Mouse (Mus musculus): Measurements from ENCODE around the gene Arhgef1.
A peak's percentile ranks its signal among the peaks of the same experiment; 100 is the strongest.

Gene Arhgef1

DNA sequence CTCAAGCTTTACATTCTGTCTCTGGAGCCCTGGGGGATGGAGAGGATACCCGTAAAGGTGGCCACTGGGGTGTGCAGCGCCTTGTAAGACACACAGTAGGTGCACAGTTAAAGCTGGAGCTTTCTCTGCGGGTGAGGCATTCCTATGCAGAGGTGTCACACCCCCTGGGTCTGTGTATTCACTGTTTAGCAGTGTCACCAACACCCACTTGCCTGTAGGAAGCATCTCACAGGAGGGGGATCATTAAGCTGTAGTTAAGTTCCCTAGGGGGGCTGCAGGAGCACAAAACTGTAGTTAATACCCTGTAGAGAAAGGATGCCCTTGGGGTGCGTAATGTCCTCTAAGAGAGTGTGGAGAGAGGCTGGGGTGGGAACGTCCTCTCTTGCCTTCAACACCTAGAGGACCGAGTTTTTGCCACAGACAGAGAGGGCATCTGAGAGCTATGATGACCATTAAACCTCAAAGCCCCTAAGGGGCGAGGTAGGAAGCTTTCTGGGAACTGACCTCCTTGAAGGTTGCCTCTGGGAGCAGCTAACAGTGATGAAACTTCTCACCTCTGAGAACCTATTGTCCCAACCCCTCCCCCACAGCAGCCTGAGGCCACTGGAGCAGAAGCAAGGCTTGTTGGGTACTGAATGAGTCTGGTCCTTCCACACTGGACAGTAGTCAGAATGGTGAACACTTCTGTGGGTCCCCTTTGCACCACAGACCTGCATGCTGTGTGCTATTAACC, 44.8 kb downstream of the Arhgef1 start:
- no peak for DNase-seq

DNA sequence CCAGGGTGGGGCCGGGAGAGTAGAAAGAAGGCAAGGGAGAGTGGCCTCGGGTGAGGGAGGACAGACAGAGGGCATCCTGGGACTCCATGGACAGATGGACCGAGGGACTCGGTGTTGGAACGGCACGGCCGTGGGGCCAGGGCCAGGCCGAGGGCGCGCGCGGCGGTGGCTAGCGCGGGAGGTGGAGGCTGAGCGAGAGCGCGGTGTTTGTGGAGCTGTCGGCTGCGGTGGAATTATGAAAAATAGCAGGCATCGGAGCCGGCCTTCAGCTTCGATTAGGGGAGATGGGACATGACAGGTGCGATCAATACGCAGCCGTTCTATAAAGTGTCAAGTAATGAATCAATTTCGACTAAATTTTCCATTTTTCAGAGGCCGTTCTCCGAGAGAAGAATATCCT, 46.1 kb downstream of the Arhgef1 start:
- DNase-seq: no peak

DNA sequence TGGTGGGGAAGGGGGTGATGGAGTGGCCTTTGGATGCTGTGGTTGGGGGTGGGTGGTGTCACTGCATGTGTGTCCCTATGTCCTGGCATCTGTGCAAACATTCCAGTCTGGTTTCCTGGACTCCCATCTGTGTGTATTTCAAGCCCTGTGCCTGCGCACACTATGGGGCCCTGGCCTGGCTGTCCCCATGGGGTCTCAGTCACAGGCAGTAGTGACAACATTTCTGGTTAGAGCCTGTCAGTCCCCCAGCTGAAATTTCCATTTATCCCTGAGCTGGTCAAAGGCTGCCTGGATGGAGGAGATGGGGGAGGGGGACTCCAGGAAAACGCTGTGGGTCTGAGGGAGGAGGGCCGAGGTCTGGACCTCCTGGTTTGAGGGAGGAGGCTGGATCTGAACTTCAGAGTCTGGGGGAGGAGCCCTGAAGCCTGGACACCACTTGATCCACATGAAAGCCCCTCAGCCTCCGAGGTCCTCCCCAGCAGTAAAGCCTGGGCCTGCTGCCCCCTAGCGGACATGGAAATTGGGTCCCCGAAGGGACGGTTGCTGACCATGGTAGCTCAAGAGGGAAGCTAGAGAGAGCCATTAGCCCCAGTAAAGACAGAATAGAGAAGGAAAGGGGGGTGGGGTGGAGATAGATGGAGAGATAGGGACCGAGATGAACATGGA, 47.4 kb downstream of the Arhgef1 start:
- peak; percentile 59 to 66 for DNase-seq

DNA sequence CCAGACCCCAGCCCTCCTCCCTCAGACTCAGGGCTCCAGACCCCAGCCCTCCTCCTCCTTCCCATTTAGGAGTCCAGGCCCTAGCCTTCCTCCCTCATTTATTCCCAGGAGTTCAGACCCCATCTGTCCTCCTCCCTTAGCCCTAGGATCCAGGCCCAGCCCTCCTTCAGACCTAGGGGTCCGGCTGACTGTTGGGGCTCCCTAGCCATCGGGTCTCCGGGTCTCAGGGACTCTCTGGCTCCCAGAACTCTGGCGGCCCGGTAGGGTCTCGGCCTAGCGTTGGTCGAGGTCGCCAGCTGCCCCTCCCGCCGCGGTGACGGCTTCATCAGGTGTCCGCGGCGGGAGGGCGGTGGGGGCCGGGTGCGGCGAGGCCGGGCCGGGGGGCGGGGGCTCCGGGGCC, 51.3 kb downstream of the Arhgef1 start:
- DNase-seq: no peak

DNA sequence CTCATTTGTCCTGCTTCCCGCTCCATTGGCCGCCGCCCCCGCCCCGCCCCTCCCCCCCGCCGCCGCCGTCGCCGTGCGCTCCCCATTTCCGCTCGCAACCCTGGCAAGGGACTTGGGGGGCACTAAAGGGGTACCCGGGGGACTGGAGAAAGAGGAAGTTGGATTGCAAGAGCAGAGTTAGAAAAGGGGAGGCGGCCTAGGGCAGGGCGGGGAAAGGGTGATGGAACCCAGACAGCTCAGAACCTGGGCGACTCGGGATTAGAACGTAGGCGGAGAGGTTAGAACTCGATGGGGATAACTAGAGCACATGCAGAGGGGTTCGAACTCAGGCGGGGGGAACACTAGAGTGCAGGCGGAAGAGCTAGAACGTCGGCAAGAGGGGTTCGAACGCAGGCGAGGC, 51.7 kb downstream of the Arhgef1 start:
- DNase-seq: no peak

DNA sequence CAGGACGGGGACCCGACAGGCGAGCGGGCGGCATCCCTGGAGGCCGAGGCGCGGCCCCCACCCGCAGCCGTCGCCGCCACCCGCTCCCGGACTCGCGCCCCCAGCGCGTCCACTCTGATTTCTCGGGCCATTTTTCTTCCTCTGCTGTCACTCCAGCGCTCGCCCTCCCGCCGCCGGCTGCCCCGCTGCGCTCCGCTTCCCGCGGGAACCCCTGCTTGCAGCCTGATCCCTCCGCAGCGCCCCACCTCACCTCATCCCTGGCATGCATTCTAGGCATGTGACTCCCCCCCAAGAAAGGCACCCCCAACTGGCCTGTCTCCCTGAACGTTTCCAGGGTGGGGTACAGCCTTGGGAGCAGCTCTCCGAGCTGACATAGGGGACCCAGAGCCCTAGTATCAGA, 52.5 kb downstream of the Arhgef1 start:
- no peak for DNase-seq

DNA sequence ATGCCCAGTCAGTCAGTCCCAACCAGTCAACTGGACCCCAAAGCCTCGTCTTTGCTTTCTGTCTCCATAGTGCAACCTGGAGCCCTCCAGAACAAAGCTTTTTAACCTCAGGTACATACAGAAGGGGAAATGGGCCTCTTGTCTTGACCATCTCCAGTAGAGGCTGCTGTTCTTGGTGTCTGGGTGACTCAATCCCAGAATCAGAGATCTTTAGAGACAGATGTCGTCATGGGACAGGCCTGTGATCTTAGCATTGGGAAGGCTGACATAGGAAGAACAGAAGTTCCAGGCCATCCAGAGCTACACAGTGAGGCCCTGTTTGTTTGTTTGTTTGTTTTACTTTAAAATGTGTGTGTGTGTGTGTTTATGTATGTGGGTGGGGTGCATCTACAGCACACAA, 61.6 kb downstream of the Arhgef1 start:
- DNase-seq: no peak

DNA sequence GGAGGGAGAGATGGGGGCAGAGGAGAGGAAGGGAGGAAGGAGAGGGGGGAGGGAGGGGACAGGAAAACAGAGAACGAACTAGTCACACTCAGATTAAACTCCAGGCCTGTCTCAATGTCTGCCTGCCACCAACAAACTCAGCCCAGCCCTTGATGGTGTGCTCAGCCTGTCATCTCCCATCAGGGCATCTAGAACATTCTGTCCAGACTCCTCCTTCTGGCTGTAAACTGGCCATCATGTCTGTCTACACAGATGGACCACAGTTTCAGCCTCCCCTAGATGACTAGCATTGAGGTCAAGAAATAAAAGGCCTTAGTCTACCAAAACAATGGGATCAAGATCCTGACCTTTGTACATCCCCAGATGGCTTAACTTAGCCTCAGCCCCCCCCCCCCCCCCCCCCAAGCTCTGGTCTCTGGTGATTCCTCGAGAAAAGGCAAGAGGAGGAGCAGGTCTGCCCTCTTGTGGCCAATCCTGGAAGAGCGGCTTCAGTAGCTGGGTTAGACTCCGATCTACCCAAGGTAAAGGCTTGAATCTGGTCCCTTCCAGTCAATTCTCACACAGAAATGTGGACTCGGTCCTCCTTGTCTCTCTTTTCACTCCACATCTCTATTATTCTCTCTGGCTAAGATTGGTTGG, 62.3 kb downstream of the Arhgef1 start:
- peak; percentile 77 to 79 for DNase-seq

DNA sequence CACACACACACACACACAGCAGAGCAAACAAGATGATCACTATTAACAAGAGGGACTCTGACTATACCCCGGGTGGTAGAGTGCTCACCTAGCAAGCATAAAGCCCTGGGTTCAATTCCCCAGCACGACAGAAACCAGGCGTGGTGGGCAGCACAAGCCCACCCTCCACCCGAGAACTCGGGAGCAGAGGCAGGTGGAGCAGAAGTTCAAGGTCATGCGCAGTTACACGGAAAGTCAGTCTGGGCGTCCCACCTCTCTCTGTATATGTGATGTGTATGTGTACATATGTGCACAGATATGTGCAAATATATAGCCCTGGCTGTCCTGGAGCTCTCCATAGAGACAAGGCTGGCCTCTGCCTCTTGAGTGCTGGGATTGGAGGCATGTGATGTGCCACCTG, 65.3 kb downstream of the Arhgef1 start:
- DNase-seq: no peak

DNA sequence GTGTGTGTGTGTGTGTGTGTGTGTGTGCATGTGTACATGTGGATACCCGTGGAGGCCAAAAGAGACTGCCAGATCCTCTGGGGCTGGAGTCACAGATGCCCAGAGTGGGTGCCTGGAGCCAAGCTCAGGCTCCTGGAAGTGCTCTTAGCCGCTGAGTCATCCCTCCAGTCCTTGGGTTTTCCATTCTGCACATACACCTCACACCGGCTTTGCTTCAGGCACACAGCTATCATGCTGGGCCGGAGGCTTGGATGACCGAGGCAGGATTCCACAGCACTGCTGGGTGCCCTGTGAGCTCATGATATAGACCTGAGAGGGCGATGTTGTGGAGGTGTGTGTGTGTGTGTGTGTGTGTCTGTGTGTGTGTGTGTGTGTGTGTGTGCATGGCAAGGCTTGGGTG, 65.8 kb downstream of the Arhgef1 start:
- no peak for DNase-seq

DNA sequence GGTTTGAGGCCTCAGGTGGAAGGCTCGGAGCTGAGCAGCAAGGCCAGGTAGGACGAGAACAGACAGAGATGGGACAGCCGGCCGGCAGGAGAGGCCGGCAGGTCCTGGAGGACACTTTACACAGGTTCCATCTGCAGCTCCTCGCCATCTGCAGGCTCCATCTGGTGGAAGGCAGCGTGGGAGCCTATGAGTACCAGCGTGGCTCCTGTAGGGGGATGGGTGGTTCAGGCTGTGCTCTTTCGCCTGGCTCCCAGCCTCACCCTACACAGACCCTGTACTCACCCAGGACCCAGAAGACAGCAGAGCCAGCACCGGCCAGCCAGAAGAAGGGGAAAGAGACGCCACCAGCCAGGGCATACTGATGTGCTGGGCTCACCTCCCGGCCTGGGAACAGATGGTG, 67.1 kb downstream of the Arhgef1 start:
- no peak for DNase-seq

DNA sequence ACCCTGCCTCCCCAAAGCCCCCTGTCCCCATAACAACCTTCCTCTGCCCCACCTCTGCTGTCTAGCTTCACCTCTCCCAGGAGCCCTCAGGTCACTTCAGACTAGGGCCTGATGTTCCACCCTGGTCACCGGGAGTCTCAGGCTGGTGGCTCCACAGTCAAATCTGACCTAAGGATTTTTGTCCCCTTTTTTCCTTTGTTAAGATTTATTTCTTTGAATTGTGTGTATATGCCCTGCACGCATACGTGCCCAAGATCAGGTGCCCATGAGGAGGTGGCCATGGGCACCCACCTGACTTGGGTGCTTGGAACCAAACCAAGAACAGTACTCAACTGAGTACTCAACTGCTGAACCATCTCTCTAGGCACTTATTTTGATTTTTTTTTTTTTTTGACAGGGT, 67.6 kb downstream of the Arhgef1 start:
- DNase-seq: no peak

DNA sequence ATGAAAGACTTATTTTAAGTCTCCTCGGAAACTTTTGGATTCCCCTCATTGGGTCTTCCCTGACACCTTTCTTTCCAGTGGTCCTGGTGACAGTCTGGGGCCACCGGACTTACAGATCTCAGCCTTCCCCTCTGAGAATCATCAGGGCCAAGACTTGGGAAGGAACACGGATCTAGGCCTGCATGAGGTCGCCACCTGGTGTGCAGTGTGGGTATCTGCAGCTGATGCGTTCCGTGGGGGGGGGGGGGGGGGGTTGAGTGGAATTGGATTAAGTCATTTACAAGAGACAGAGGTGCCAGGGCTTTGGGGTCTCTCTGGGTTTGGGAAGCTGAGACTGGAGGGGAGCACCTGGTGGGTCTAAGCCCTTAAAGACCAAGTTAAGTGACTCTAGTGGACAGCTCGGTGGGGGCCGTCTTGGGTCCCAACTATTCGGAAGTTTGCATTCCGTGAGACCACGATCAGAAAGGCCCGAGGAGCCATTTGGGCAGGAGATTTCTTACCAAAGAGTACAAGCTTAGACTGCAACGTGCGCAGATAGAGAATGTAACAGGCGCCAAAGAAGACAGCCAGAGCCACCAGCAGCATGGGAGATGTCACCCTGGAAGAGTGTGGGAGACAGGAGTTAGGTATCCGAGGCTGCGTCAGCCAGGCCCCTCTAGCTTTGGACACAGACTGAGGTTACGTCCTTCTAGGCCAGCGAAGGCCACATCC, 68.7 kb downstream of the Arhgef1 start:
- DNase-seq: peak; percentile 27 to 32

DNA sequence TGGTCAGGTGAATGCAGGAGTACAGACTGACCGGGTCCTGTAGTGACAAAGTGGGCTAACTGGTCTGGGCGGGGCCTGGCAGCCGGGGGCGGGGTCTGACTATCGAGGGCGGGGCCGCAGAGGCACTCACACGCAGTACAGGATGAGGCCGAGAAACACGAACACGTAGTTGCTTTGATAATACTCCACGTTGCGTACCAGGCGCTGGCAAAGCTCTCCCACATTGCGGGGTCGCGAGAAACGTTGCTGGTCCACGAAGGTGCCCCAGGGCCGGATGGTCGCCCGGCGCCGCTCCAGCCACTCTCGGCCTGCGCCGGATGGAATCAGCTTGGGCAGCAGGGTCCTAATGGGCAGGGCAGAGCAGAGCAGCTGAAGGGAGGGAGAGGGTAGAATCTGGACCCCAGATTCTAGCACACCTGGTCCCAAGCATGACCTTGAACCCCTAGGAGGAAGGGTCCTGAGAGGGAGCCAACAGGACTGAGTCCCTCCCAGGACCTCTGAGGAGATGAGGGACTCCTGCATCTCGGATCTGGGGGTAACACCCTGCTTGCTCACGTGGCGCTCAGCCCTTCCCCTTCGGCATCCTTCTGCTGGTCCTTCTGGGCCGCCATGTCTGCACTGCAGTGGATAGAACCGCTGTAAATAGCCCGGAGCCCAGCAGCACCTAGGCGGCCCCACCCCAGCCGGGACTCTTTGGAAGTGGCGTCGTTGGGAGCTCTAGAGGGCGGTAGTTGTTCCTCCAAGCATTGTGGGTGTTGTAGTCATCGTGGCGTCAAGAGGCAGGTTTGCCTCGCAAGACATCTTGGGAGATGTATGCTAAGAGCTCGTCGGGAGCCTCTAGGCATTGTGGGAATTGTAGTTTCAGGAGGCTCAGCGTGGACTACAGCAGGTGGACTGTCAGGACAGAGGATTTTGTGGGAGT, 69.5 kb downstream of the Arhgef1 start, which contains the start of gene Rabac1:
Gene Rabac1 (minus strand): TSS at position 783 of the 922 bp plus-strand sequence.
- DNase-seq: peak; percentile 97

DNA sequence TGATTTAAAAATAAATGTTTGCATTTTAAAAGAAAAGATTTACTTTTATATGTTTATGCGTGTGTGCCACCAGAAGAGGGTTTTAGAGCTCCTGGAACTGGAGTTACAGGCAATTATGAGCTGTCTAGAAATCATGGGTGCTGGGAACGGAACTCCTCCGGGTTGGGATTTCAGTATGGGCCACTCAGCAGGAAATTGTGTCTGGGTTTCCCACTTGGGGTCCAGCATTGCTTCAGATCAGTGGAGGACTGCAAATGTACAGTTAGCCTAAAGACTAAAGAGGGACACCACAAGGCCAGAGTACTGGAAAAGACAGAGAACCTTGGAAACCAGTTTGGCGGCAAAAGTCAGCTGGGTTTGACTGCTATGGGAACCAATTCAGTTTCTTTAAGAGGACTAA, 70.5 kb downstream of the Arhgef1 start:
- DNase-seq: no peak

DNA sequence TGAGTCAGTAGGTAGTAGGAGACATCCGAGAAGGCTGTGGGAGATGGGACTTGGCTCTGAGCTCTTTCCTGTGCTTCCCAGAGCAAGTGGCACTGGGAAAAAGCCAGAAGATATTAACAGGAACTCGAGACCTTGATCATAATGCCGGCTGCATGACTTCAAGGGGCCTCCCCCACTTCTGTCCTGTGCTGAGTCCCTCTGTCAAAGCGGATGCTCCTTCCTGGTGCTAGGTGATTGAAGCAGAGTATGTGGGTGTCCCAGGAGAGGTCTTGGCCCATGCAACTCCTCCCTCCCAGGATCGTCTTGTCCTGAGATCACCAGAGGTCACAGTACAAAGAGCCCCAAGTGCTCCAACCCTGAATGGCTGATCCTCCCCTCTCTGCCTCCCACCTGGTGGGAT, 71.2 kb downstream of the Arhgef1 start:
- no peak for DNase-seq

DNA sequence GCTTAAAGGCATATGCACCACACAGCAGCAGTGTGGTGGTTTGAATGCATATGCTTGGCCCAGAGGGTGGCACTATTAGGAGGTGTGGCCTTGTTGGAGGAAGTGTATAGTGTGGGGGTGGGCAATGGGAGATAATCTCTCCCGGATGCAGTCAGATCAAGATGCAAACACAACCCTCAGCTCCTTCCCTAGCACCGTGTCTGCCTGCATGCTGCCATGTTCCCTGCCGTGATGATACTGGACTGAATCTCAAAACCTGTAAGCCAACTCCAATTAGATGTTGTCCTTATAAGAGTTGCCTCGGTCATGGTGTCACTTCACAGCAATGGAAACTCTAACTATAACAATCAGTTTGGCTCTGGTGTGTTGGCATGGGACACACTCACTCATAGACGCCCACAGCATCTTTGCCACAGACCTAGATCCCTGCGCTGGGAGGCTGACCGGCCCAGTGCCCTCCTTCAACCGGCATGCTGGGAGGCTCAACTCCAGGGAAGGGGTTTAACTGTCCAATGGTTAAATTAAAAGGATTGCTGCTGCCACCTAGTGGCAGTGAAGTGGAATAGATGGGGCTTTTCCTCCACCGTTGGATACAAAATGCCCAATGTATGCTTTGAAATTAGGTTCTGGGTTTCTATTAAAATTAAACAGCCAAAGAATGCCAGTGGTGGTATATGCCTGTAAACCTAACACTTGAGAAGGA, 72.3 kb downstream of the Arhgef1 start:
- DNase-seq: peak in 1 of 2 experiments; percentile 12

All from lung, adult 18-20 months (tissue).